Mouse (Mus musculus): ENCODE data around the gene Ggt6.

GRCm38 (mm10) chr11:72461500-72461981 is 26.2 kb downstream of the Ggt6 start:
- TF ChIP-seq GATA1 (IDR thresholded peaks at IDR 0.05; ENCODE audit: borderline replicate concordance, low read length) (no peak), FLI1 (IDR thresholded peaks at IDR 0.05; ENCODE audit: low read length) (no peak)
